Mouse (Mus musculus): ENCODE results near the gene Cplx2. TPM values are rescaled to one million over a fixed set of nuclear protein-coding genes. Genes with fewer than 3 reads are reported as not detected.

The Cplx2 gene
- polyA plus RNA-seq, 1 experiment from 2014 or later = 13.0 TPM

DNA sequence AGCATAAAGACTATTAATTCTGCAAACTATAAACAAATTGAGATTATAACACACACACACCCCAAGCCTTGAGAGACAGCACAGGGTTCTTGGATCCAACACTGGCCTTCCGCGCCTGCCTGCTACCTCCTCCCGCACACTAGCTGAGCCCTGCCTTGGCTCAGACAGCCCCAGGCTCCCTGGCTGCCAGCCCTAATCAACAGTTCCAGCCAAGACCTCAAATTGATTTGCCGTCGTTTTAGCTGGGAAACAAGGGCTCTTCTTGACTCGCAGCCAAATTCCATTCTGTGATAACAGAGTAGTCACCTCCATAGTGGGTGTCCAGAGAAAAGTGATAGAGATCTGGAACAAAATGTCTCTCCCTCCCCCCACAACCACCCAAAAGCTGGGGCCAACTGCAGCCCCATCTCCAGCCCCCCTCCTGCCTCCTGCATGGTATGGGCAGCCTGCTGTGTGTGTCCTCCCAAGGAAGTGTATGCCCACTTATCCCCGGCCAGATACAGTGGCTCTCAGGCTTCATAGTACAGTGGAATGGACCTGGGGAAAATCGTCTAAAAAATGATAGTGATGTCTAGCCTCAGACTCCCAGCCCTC lies 18.9 kb downstream of the Cplx2 start:
- Histone ChIP-seq H3K9ac (ENCODE audit: low read depth, low read length) (no peak overlapping the region), H3K4me2 (replicated peaks; ENCODE audit: low read depth, low read length) (no peak overlapping the region), H3K27ac (ENCODE audit: low read depth, low read length) (no peak overlapping the region), H3K36me3 (ENCODE audit: control insufficient read depth, insufficient read depth, low read length) (no peaks in the 10 kb centered on the region), H3K9me3 (ENCODE audit: control insufficient read depth, low read length) (no peaks in the 10 kb centered on the region), H3K4me3 (ENCODE audit: low read depth, low read length) (no peak overlapping the region), H3K4me1 (replicated peaks; ENCODE audit: control insufficient read depth, insufficient read depth, low read length) (no peaks in the 10 kb centered on the region), H3K27me3 (ENCODE audit: control insufficient read depth, insufficient read depth, low read length) (no peaks in the 10 kb centered on the region)
- 74% methylated on average over 8 of the region's 8 CpGs for WGBS
- ATAC-seq (ENCODE audit: low FRiP score) (no peak), DNase-seq (ENCODE audit: low spot score) (peak; percentile 13)

DNA sequence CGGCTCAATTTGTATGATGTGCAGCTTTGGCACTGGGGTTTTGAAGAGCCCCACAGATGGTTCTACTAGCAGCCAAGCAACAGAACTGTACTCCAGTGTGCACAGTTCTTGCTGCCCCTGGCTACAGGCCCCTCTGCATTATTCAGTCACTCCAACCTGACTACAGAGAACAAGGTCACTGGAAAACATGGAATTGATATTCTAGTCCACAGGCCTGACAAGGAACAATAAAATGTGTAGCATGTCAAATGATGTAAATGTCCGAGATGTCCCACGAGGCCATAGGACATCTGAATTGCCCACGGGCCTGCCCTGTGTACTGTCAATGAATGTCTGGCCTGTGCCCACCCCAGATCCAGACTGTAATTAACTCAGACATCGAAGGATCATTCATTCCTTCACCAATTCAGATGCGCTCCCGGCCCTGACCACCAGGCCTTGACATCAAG lies 19.4 kb downstream of the Cplx2 start:
- ATAC-seq (ENCODE audit: low FRiP score) = no peak
- no peak overlapping the region for H3K4me3 ChIP-seq (ENCODE audit: low read depth, low read length)

DNA sequence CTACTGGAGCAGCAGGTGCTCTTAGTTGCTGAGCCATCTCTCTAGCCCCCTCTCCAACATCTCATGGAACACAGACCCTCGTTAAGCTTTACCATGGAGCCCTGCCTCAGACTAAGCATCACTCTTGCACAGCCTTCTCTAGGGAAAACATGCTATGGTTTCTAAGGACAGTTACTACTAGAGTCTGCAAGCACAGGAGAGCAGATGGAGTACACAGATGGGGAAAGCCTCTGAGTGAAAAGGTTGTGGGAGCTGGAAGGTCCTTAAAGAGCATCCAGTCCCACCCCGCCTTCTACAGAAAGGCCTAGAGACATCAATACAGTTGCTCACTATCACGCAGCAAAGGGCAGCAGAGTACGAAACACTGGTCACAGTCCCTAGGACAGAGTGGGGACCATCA lies 20.2 kb downstream of the Cplx2 start:
- Histone ChIP-seq H3K9me3 (ENCODE audit: control insufficient read depth, low read length) (no peaks in the 10 kb centered on the region), H3K9ac (ENCODE audit: low read depth, low read length) (no peak overlapping the region), H3K4me2 (replicated peaks; ENCODE audit: low read depth, low read length) (no peak overlapping the region), H3K27me3 (ENCODE audit: control insufficient read depth, insufficient read depth, low read length) (no peaks in the 10 kb centered on the region), H3K4me3 (ENCODE audit: low read depth, low read length) (no peak overlapping the region), H3K36me3 (ENCODE audit: control insufficient read depth, insufficient read depth, low read length) (no peaks in the 10 kb centered on the region), H3K4me1 (replicated peaks; ENCODE audit: control insufficient read depth, insufficient read depth, low read length) (no peaks in the 10 kb centered on the region), H3K27ac (ENCODE audit: low read depth, low read length) (no peak overlapping the region)
- no peak for ATAC-seq (ENCODE audit: low FRiP score)
- no peak for DNase-seq (ENCODE audit: low spot score)
- WGBS = 92% methylated on average over 4 of the region's 4 CpGs

More for the DNA sequence above, 19.4 kb downstream of the Cplx2 start:
- H3K27me3 ChIP-seq (ENCODE audit: control insufficient read depth, insufficient read depth, low read length) = no peaks in the 10 kb centered on the region
- H3K4me1 ChIP-seq (replicated peaks; ENCODE audit: control insufficient read depth, insufficient read depth, low read length) = no peaks in the 10 kb centered on the region
- no peak overlapping the region for H3K9ac ChIP-seq (ENCODE audit: low read depth, low read length)
- no peaks in the 10 kb centered on the region for H3K36me3 ChIP-seq (ENCODE audit: control insufficient read depth, insufficient read depth, low read length)
- no peak for DNase-seq (ENCODE audit: low spot score)
- H3K9me3 ChIP-seq (ENCODE audit: control insufficient read depth, low read length) = no peaks in the 10 kb centered on the region
- WGBS = 84% methylated on average over 7 of the region's 7 CpGs
- H3K27ac ChIP-seq (ENCODE audit: low read depth, low read length) = no peak overlapping the region
- no peak overlapping the region for H3K4me2 ChIP-seq (replicated peaks; ENCODE audit: low read depth, low read length)

DNA sequence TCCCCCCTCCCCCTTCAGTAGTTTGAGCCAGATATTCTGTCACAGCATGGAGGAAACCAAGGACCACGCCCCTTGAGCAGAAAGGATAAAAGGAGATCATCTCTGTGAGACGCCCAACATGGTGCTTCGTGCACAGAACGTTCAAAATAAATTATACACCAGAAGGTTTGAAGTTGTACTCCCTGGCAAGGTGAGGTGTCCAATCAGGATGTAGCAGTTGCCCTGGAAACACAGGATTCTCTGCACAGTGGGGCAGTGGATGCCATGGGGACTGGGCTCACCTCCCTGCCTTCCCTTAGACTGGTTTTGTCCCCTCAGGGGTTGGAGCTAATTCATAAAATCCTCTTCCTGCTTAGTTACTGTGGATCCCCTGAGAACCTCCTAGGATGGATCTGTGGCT lies 25.9 kb downstream of the Cplx2 start:
- Histone ChIP-seq H3K4me1 (replicated peaks; ENCODE audit: control insufficient read depth, insufficient read depth, low read length) (no peaks in the 10 kb centered on the region), H3K27me3 (ENCODE audit: control insufficient read depth, insufficient read depth, low read length) (no peaks in the 10 kb centered on the region), H3K9ac (ENCODE audit: low read depth, low read length) (no peak overlapping the region), H3K36me3 (ENCODE audit: control insufficient read depth, insufficient read depth, low read length) (no peaks in the 10 kb centered on the region), H3K27ac (ENCODE audit: low read depth, low read length) (no peak overlapping the region), H3K9me3 (ENCODE audit: control insufficient read depth, low read length) (no peaks in the 10 kb centered on the region), H3K4me3 (ENCODE audit: low read depth, low read length) (no peak overlapping the region), H3K4me2 (replicated peaks; ENCODE audit: low read depth, low read length) (no peak overlapping the region)
- DNase-seq (ENCODE audit: low spot score) = no peak
- WGBS = 81% methylated on average over 4 of the region's 4 CpGs
- no peak for ATAC-seq (ENCODE audit: low FRiP score)

DNA sequence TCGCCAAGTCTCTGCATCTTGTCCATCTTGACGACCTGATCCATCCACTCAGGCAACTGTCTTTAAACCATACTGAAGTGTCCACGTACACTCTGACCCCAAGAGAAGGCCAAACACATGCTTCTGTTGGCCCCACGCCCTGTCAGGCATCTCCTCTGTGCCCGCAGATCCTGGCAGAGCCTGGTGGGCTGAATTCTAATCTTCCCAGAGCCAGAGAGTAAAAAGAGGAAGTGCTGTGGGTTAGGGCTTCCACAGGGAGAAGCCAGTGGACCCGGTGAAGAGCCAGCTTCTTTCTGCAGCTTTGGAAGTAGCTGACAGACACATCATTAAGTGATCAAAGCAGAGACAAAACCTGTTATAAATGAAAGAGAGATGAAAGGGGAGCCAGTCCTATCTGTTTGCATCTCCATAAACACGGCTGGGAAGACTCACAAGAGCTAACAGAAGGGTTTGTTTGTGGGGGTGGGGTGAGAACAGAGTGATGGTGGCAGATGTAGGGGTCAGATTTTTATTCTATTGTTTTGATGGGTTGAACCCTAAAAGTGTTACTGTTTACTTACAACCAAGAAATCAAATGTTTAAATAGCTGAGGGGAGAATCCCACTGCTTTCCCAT lies 29.5 kb downstream of the Cplx2 start:
- DNase-seq (ENCODE audit: low spot score) (no peak), ATAC-seq (ENCODE audit: low FRiP score) (no peak)
- H3K4me3 ChIP-seq (ENCODE audit: low read depth, low read length) = no peak overlapping the region
- WGBS = 65% methylated on average over 7 of the region's 7 CpGs
- no peak overlapping the region for H3K27ac ChIP-seq (ENCODE audit: low read depth, low read length)
- H3K27me3 ChIP-seq (ENCODE audit: control insufficient read depth, insufficient read depth, low read length) = no peaks in the 10 kb centered on the region
- no peaks in the 10 kb centered on the region for H3K4me1 ChIP-seq (replicated peaks; ENCODE audit: control insufficient read depth, insufficient read depth, low read length)
- no peak overlapping the region for H3K4me2 ChIP-seq (replicated peaks; ENCODE audit: low read depth, low read length)
- H3K9ac ChIP-seq (ENCODE audit: low read depth, low read length) = no peak overlapping the region
- no peaks in the 10 kb centered on the region for H3K9me3 ChIP-seq (ENCODE audit: control insufficient read depth, low read length)
- H3K36me3 ChIP-seq (ENCODE audit: control insufficient read depth, insufficient read depth, low read length) = no peaks in the 10 kb centered on the region

DNA sequence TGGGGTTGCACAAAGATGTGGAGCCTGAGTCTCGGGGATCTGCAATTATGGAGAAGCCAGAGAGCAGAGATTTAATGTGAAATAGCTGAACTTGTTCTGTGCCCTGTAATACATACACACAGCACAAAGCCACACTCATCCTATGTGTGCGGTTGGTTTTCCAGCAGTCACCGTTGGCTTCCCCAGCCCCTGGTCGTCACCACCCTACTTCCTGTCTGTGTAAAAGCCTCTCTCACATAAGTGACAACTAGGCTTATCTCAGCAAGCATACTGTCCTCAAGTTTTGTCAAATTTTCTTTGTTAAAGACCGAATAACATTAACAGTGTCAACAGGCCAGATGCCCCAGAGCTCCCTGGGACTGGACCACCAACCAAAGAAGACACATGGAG lies 30.0 kb downstream of the Cplx2 start:
- Histone ChIP-seq H3K9ac (ENCODE audit: low read depth, low read length) (no peak overlapping the region), H3K27me3 (ENCODE audit: control insufficient read depth, insufficient read depth, low read length) (no peaks in the 10 kb centered on the region), H3K27ac (ENCODE audit: low read depth, low read length) (no peak overlapping the region), H3K4me2 (replicated peaks; ENCODE audit: low read depth, low read length) (no peak overlapping the region), H3K9me3 (ENCODE audit: control insufficient read depth, low read length) (no peaks in the 10 kb centered on the region), H3K4me1 (replicated peaks; ENCODE audit: control insufficient read depth, insufficient read depth, low read length) (no peaks in the 10 kb centered on the region), H3K36me3 (ENCODE audit: control insufficient read depth, insufficient read depth, low read length) (no peaks in the 10 kb centered on the region), H3K4me3 (ENCODE audit: low read depth, low read length) (no peak overlapping the region)
- WGBS = 83% methylated on average over 5 of the region's 5 CpGs
- DNase-seq (ENCODE audit: low spot score) (no peak), ATAC-seq (ENCODE audit: low FRiP score) (no peak)

DNA sequence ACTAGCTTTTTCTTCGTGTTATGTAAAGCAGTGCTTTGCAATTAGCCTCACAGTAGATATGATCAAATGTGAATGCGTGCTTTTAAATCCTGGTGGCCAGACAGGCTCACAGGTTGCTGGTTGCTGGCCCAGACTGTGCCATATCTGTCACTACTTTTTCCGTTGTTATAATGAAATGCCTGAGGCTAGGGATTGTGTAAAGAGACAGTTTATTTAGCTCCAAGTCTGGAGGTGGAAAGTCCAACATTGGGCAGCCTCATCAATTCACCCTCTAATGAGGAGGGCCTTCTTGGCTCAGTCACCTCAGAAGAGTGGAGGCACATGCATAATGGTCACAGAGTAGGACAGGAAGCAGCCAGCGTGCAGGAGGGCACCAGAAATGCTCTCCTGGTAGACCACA lies 31.2 kb downstream of the Cplx2 start:
- 75% methylated on average over 4 of the region's 4 CpGs for WGBS
- H3K4me3 ChIP-seq (ENCODE audit: low read depth, low read length) = no peak overlapping the region
- no peak overlapping the region for H3K27ac ChIP-seq (ENCODE audit: low read depth, low read length)
- no peaks in the 10 kb centered on the region for H3K36me3 ChIP-seq (ENCODE audit: control insufficient read depth, insufficient read depth, low read length)
- no peaks in the 10 kb centered on the region for H3K27me3 ChIP-seq (ENCODE audit: control insufficient read depth, insufficient read depth, low read length)
- no peak for DNase-seq (ENCODE audit: low spot score)
- no peak for ATAC-seq (ENCODE audit: low FRiP score)
- no peaks in the 10 kb centered on the region for H3K9me3 ChIP-seq (ENCODE audit: control insufficient read depth, low read length)
- no peaks in the 10 kb centered on the region for H3K4me1 ChIP-seq (replicated peaks; ENCODE audit: control insufficient read depth, insufficient read depth, low read length)
- no peak overlapping the region for H3K4me2 ChIP-seq (replicated peaks; ENCODE audit: low read depth, low read length)
- H3K9ac ChIP-seq (ENCODE audit: low read depth, low read length) = no peak overlapping the region

DNA sequence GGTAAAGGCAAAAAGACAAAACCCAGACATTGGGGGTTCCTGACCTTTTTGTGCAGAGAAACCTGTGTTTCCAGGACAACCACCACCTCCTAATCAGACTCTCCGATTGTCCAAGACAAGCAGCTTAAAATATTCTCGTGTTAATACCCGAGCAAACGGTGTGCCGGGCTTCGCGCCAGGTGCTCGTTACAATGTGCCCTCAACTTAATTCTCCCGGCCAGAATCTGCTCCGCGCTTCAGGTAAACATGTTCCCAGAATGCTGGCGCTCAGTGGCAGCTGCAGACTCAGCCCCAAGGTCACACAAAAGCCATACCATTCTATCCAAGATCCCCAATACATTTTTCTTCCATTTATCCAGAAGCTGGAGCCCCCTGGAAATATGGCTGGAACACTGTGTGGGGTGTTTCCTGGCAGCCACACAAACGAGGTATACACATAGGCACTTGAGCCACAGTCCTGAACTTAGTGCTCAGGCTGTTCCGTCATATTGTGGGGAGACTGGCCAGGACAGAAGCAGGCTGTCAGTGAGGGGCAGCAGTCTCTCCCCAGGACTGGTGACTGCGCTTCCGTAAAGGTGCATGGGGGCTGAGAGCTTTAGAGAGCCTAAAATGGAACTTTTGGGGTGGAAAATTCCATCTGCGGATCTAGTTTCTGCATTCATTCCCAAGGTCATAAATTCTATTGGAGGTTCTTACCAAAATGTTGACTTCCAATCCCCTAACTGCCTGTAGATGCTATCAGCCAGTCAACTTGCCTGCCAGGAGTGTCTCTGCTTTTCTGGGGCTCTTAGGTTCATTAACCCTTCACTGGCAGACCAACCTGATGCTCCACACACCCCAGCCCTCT lies 32.3 kb downstream of the Cplx2 start:
- 86% methylated on average over 17 of the region's 17 CpGs for WGBS
- DNase-seq (ENCODE audit: low spot score) = no peak

More for the DNA sequence above, 32.3 kb downstream of the Cplx2 start:
- H3K27me3 ChIP-seq (ENCODE audit: control insufficient read depth, insufficient read depth, low read length) = no peaks in the 10 kb centered on the region
- ATAC-seq (ENCODE audit: low FRiP score) = no peak
- no peak overlapping the region for H3K9ac ChIP-seq (ENCODE audit: low read depth, low read length)
- no peaks in the 10 kb centered on the region for H3K4me1 ChIP-seq (replicated peaks; ENCODE audit: control insufficient read depth, insufficient read depth, low read length)
- H3K27ac ChIP-seq (ENCODE audit: low read depth, low read length) = no peak overlapping the region
- H3K9me3 ChIP-seq (ENCODE audit: control insufficient read depth, low read length) = no peaks in the 10 kb centered on the region
- no peak overlapping the region for H3K4me2 ChIP-seq (replicated peaks; ENCODE audit: low read depth, low read length)
- no peak overlapping the region for H3K4me3 ChIP-seq (ENCODE audit: low read depth, low read length)
- H3K36me3 ChIP-seq (ENCODE audit: control insufficient read depth, insufficient read depth, low read length) = no peaks in the 10 kb centered on the region

Data from hindbrain, embryonic 11.5 days (tissue).